Mouse (Mus musculus): ENCODE results near the gene Tomm20l.
"Not testable (repeated sequence)": the region's sequence is repeated elsewhere in the genome, so short reads cannot be mapped to it uniquely, and the experiment has no call there.

The Tomm20l gene

GRCm38 (mm10) chr12:71111331-71111730, at the start of gene Tomm20l:
Tomm20l (plus strand) TSS chr12:71111428.
- DNase-seq (ENCODE audit: low spot score in 2 of 2), result no peak

- DNase-seq (ENCODE audit: low spot score in 2 of 2), result no peak
Measured at GRCm38 (mm10) chr12:71069846-71070245, 41.4 kb upstream of the Tomm20l start.

GRCm38 (mm10) chr12:71072048-71072447, 39.2 kb upstream of the Tomm20l start:
- DNase-seq (ENCODE audit: low spot score in 2 of 2), result no peak

GRCm38 (mm10) chr12:71073113-71073730, 38.0 kb upstream of the Tomm20l start:
- peak in 1 of 2 experiments; percentile 35 for DNase-seq (ENCODE audit: low spot score in 2 of 2)

GRCm38 (mm10) chr12:71086331-71086730, 24.9 kb upstream of the Tomm20l start:
- no peak for DNase-seq (ENCODE audit: low spot score in 2 of 2)

GRCm38 (mm10) chr12:71104275-71104674, 7.0 kb upstream of the Tomm20l start:
- not testable (repeated sequence) for DNase-seq (ENCODE audit: low spot score in 2 of 2)

- DNase-seq (ENCODE audit: low spot score in 2 of 2), result no peak
Measured at GRCm38 (mm10) chr12:71107216-71107771, 3.9 kb upstream of the Tomm20l start.

GRCm38 (mm10) chr12:71113074-71113473, 1.8 kb downstream of the Tomm20l start:
- DNase-seq (ENCODE audit: low spot score in 2 of 2), result no peak

GRCm38 (mm10) chr12:71113675-71114288, 2.6 kb downstream of the Tomm20l start:
- peak; percentile 32 to 71 for DNase-seq (ENCODE audit: low spot score in 2 of 2)

- no peak for DNase-seq (ENCODE audit: low spot score in 2 of 2)
Measured at GRCm38 (mm10) chr12:71116411-71116810, 5.2 kb downstream of the Tomm20l start.

- no peak for DNase-seq (ENCODE audit: low spot score in 2 of 2)
Measured at GRCm38 (mm10) chr12:71122731-71123130, 11.5 kb downstream of the Tomm20l start.

- DNase-seq (ENCODE audit: low spot score in 2 of 2), result no peak
Measured at GRCm38 (mm10) chr12:71123286-71123685, 12.1 kb downstream of the Tomm20l start.

GRCm38 (mm10) chr12:71135581-71135980, 24.4 kb downstream of the Tomm20l start:
- no peak for DNase-seq (ENCODE audit: low spot score in 2 of 2)

- DNase-seq (ENCODE audit: low spot score in 2 of 2), result peak; percentile 58 to 83
Measured at GRCm38 (mm10) chr12:71136130-71136973, 25.1 kb downstream of the Tomm20l start, which contains the start of the genes Timm9 and 2700049A03Rik. Timm9 (minus strand) TSS chr12:71136684. 2700049A03Rik (plus strand) TSS chr12:71136848.

GRCm38 (mm10) chr12:71136974-71137491, 25.8 kb downstream of the Tomm20l start:
- peak in 1 of 2 experiments; percentile 71 for DNase-seq (ENCODE audit: low spot score in 2 of 2)

- DNase-seq (ENCODE audit: low spot score in 2 of 2), result no peak
Measured at GRCm38 (mm10) chr12:71137686-71138085, 26.5 kb downstream of the Tomm20l start.

- DNase-seq (ENCODE audit: low spot score in 2 of 2), result no peak
Measured at GRCm38 (mm10) chr12:71139258-71139828, 28.1 kb downstream of the Tomm20l start.

- no peak for DNase-seq (ENCODE audit: low spot score in 2 of 2)
Measured at GRCm38 (mm10) chr12:71141189-71141588, 30.0 kb downstream of the Tomm20l start.

GRCm38 (mm10) chr12:71147641-71148040, 36.4 kb downstream of the Tomm20l start:
- DNase-seq (ENCODE audit: low spot score in 2 of 2), result peak in 1 of 2 experiments; percentile 40

GRCm38 (mm10) chr12:71148801-71149200, 37.6 kb downstream of the Tomm20l start:
- no peak for DNase-seq (ENCODE audit: low spot score in 2 of 2)

GRCm38 (mm10) chr12:71149456-71149855, 38.2 kb downstream of the Tomm20l start:
- no peak for DNase-seq (ENCODE audit: low spot score in 2 of 2)

Data from left cerebral cortex, adult 9 months (tissue).